Comparison of ENCODE assay signal across 16 mouse cellular contexts in genomic region chr5:137211114-137211829, GRCm38 (mm10). TPM values are rescaled to one million over a fixed set of nuclear protein-coding genes. Genes with fewer than 3 reads are reported as not detected.
DNase-seq lines count a peak whose midpoint lies in the region; ATAC-seq lines count a peak whose summit lies in the region.
"Had no signal": no experiment of that assay in that cellular context is flagged by ENCODE, and none has a peak within 500 bp of the region (broad histone marks: within the 10 kb centered on the region; RNA-seq: fewer than 3 reads in every experiment).

No protein-coding gene starts in this region.

- intact Hi-C loops in left cerebral cortex, postnatal 4 days (cut with DNase I): no loop called here

- WGBS in forebrain, embryonic 11.5 days: 22% methylated on average over 17 of the region's 17 CpGs
- WGBS in forebrain, embryonic 15.5 days: 23% methylated on average over 17 of the region's 17 CpGs
- 19% methylated on average over 17 of the region's 17 CpGs for WGBS in embryonic facial prominence, embryonic 10.5 days
- WGBS in hindbrain, embryonic 13.5 days: 23% methylated on average over 17 of the region's 17 CpGs

- H3K4me2 ChIP-seq in forebrain, embryonic 11.5 days (ENCODE audit: low read depth, low read length, severe bottlenecking): no peak overlapping the region
- H3K4me2 ChIP-seq in forebrain, embryonic 15.5 days (replicated peaks): no peak overlapping the region
- no peak overlapping the region for H3K4me2 ChIP-seq in hindbrain, embryonic 13.5 days
- H3K4me2 ChIP-seq: heart, embryonic 15.5 days; hindbrain, embryonic 12.5 days; liver, embryonic 15.5 days; neural tube, embryonic 13.5 days had no signal

- no peak for ATAC-seq in forebrain, embryonic 11.5 days (replicated peaks; ENCODE audit: low FRiP score)
- no peak for ATAC-seq in forebrain, embryonic 15.5 days (replicated peaks)
- ATAC-seq in hindbrain, embryonic 13.5 days (ENCODE audit: low FRiP score): no peak
- ATAC-seq: activated CD4-positive, CD25-positive, alpha-beta regulatory T cell, adult 4 months; forebrain, embryonic 16.5 days had no signal

- peak; percentile 54 for DNase-seq in forebrain, embryonic 11.5 days (ENCODE audit: low spot score)
- DNase-seq in lung, postnatal 10 days: peak; percentile 27
- no peak for DNase-seq in lung, postnatal 25 days (ENCODE audit: low spot score)
- peak; percentile 27 for DNase-seq in embryonic facial prominence, embryonic 10.5 days (ENCODE audit: low spot score)
- DNase-seq in testis, postnatal 10 days (ENCODE audit: low spot score): peak; percentile 65
- DNase-seq in left cerebral cortex, postnatal 4 days: no peak
- DNase-seq: adrenal gland, postnatal 36 days; cerebellum, postnatal 36 days had no signal

- H3K4me3 ChIP-seq in forebrain, embryonic 11.5 days (ENCODE audit: low read depth, low read length): no peak overlapping the region
- no peak overlapping the region for H3K4me3 ChIP-seq in forebrain, embryonic 15.5 days
- H3K4me3 ChIP-seq in embryonic facial prominence, embryonic 10.5 days: no peak overlapping the region
- H3K4me3 ChIP-seq in hindbrain, embryonic 13.5 days: no peak overlapping the region
- H3K4me3 ChIP-seq: heart, embryonic 15.5 days; hindbrain, embryonic 12.5 days; liver, embryonic 15.5 days; neural tube, embryonic 13.5 days had no signal

- H3K4me1 ChIP-seq in forebrain, embryonic 11.5 days (replicated peaks; ENCODE audit: control insufficient read depth, insufficient read depth, low read length): no peaks in the 10 kb centered on the region
- no peaks in the 10 kb centered on the region for H3K4me1 ChIP-seq in forebrain, embryonic 15.5 days
- H3K4me1 ChIP-seq in embryonic facial prominence, embryonic 10.5 days: no peaks in the 10 kb centered on the region
- H3K4me1 ChIP-seq in hindbrain, embryonic 13.5 days (replicated peaks): no peaks in the 10 kb centered on the region
- H3K4me1 ChIP-seq: heart, embryonic 15.5 days; hindbrain, embryonic 12.5 days; neural tube, embryonic 13.5 days had no signal

- no peaks in the 10 kb centered on the region for H3K36me3 ChIP-seq in forebrain, embryonic 11.5 days (ENCODE audit: control insufficient read depth, insufficient read depth, low read length)
- H3K36me3 ChIP-seq in forebrain, embryonic 15.5 days: no peaks in the 10 kb centered on the region
- no peaks in the 10 kb centered on the region for H3K36me3 ChIP-seq in embryonic facial prominence, embryonic 10.5 days (replicated peaks)
- H3K36me3 ChIP-seq in hindbrain, embryonic 13.5 days: no peaks in the 10 kb centered on the region
- H3K36me3 ChIP-seq: heart, embryonic 15.5 days; hindbrain, embryonic 12.5 days; liver, embryonic 15.5 days; neural tube, embryonic 13.5 days had no signal

- no peaks in the 10 kb centered on the region for H3K27me3 ChIP-seq in forebrain, embryonic 11.5 days (ENCODE audit: control insufficient read depth, insufficient read depth, low read length)
- no peaks in the 10 kb centered on the region for H3K27me3 ChIP-seq in forebrain, embryonic 15.5 days
- no peaks in the 10 kb centered on the region for H3K27me3 ChIP-seq in embryonic facial prominence, embryonic 10.5 days (replicated peaks; ENCODE audit: low read depth, poor library complexity, severe bottlenecking)
- 0 out of 2 replicates have a peak, but pooled peaks cover 4% of the 10 kb centered on the region for H3K27me3 ChIP-seq in hindbrain, embryonic 13.5 days
- H3K27me3 ChIP-seq: hindbrain, embryonic 12.5 days; neural tube, embryonic 13.5 days had no signal

- no peaks in the 10 kb centered on the region for H3K9me3 ChIP-seq in forebrain, embryonic 11.5 days (ENCODE audit: control insufficient read depth, low read length)
- no peaks in the 10 kb centered on the region for H3K9me3 ChIP-seq in forebrain, embryonic 15.5 days
- H3K9me3 ChIP-seq in embryonic facial prominence, embryonic 10.5 days: no peaks in the 10 kb centered on the region
- H3K9me3 ChIP-seq in hindbrain, embryonic 13.5 days: no peaks in the 10 kb centered on the region
- H3K9me3 ChIP-seq: heart, embryonic 15.5 days; hindbrain, embryonic 12.5 days; liver, embryonic 15.5 days; neural tube, embryonic 13.5 days had no signal

- H3K9ac ChIP-seq in forebrain, embryonic 11.5 days (ENCODE audit: low read length): no peak overlapping the region
- H3K9ac ChIP-seq in forebrain, embryonic 15.5 days (replicated peaks): no peak overlapping the region
- H3K9ac ChIP-seq in hindbrain, embryonic 13.5 days: no peak overlapping the region
- H3K9ac ChIP-seq: heart, embryonic 15.5 days; hindbrain, embryonic 12.5 days; liver, embryonic 15.5 days; neural tube, embryonic 13.5 days had no signal

- no peak overlapping the region for H3K27ac ChIP-seq in forebrain, embryonic 11.5 days (ENCODE audit: low read depth, low read length)
- no peak overlapping the region for H3K27ac ChIP-seq in forebrain, embryonic 15.5 days (replicated peaks)
- no peak overlapping the region for H3K27ac ChIP-seq in embryonic facial prominence, embryonic 10.5 days (replicated peaks)
- H3K27ac ChIP-seq in hindbrain, embryonic 13.5 days: no peak overlapping the region
- H3K27ac ChIP-seq: heart, embryonic 15.5 days; hindbrain, embryonic 12.5 days; liver, embryonic 15.5 days; neural tube, embryonic 13.5 days had no signal

RNA-seq across cellular contexts. Expression of gene Muc3a, which starts 0.9 kb away (rescaled TPM):
- not detected in 2 replicates for polyA plus RNA-seq in forebrain, embryonic 11.5 days (2014; fragmentation: Nextera tagmentation; extraction: Ambion mirVana)
- 0.09 TPM in 1 of 2 replicates, not detected in the other for polyA plus RNA-seq in forebrain, embryonic 15.5 days (2015; fragmentation: Nextera tagmentation; extraction: Ambion mirVana)
- not detected in 2 replicates for polyA plus RNA-seq in embryonic facial prominence, embryonic 10.5 days (2016; fragmentation: Nextera tagmentation; extraction: Ambion mirVana)
- 0.12 and 0.13 TPM in 2 replicates for polyA plus RNA-seq in hindbrain, embryonic 13.5 days (2015; fragmentation: Nextera tagmentation; extraction: Ambion mirVana)
- 1 to 10 TPM in 1 of 2 experiments, under 1 TPM in 1; 0.60 to 1.5 TPM for total RNA-seq in left cerebral cortex, postnatal 4 days (2021)
- polyA plus RNA-seq: forebrain, embryonic 16.5 days; hindbrain, embryonic 12.5 days had no signal

Comparison
In these comparisons a context has a peak if more than half of its experiments do, and no peak if none do; other contexts are left out.
1. DNase-seq: peak in forebrain, embryonic 11.5 days (single experiment), lung, postnatal 10 days (single experiment), embryonic facial prominence, embryonic 10.5 days (single experiment) and testis, postnatal 10 days (single experiment); none in lung, postnatal 25 days (single experiment) and left cerebral cortex, postnatal 4 days (single experiment).